Mouse (Mus musculus) hindbrain, embryonic 15.5 days (tissue): ENCODE measurements around the gene Ptcra. TPM values are rescaled to one million over a fixed set of nuclear protein-coding genes. Genes with fewer than 3 reads are reported as not detected.

Experiments
- ATAC-seq: fragments of 200-750 bp; cut with Nextera tagmentation; 2 replicates; pipeline ENCODE4 v1.8.0; 2017; ENCODE audit warnings: low read depth, moderate number of reproducible peaks, moderate TSS enrichment; ENCODE audit not compliant: low FRiP score
- H3K27ac ChIP-seq: fragments of 300-500 bp; sonication (generic); replicated peaks from 2 replicates; pipeline ENCODE4 v1.5.1; 2015; ENCODE audit warnings: mild to moderate bottlenecking, inconsistent platforms
- H3K27me3 ChIP-seq: fragments of 300-500 bp; sonication (generic); 2 replicates; pipeline ENCODE4 v1.6.1; 2015; ENCODE audit warnings: control low read depth, inconsistent platforms
- H3K36me3 ChIP-seq: fragments of 300-500 bp; sonication (generic); 2 replicates; pipeline ENCODE4 v1.6.1; 2015; ENCODE audit warnings: control low read depth, inconsistent platforms
- H3K4me1 ChIP-seq: fragments of 300-500 bp; sonication (generic); replicated peaks from 2 replicates; pipeline ENCODE4 v1.6.1; 2015; ENCODE audit warnings: control low read depth, inconsistent platforms
- H3K4me2 ChIP-seq: fragments of 300-500 bp; sonication (generic); 2 replicates; pipeline ENCODE4 v1.6.1; 2015; ENCODE audit warnings: moderate library complexity, mild to moderate bottlenecking, inconsistent platforms
- H3K4me3 ChIP-seq: fragments of 300-500 bp; sonication (generic); 2 replicates; pipeline ENCODE4 v1.5.1; 2015; ENCODE audit warnings: mild to moderate bottlenecking, inconsistent platforms
- H3K9ac ChIP-seq: fragments of 300-500 bp; sonication (generic); 2 replicates; pipeline ENCODE4 v1.6.1; 2015; ENCODE audit warnings: inconsistent platforms
- H3K9me3 ChIP-seq: fragments of 300-500 bp; sonication (generic); 2 replicates; pipeline ENCODE4 v1.6.1; 2016; ENCODE audit warnings: control low read depth, inconsistent platforms
- WGBS: fragments of 180-500 bp; shearing (Covaris S2); methylation state at CpG from one replicate; pipeline ENCODE4 v1.1.7; 2015; 5-methylcytosine and 5-hydroxymethylcytosine counted together
- polyA plus RNA-seq: library from polyadenylated mRNA; unstranded; fragments of >200 nt; fragmentation: Nextera tagmentation; extraction: Ambion mirVana; gene quantifications from 2 replicates; pipeline ENCODE4 v1.2.1, GENCODE M21; 2015

The Ptcra gene
- polyA plus RNA-seq, 1 experiment from 2014 or later, result 0.19 TPM

DNA sequence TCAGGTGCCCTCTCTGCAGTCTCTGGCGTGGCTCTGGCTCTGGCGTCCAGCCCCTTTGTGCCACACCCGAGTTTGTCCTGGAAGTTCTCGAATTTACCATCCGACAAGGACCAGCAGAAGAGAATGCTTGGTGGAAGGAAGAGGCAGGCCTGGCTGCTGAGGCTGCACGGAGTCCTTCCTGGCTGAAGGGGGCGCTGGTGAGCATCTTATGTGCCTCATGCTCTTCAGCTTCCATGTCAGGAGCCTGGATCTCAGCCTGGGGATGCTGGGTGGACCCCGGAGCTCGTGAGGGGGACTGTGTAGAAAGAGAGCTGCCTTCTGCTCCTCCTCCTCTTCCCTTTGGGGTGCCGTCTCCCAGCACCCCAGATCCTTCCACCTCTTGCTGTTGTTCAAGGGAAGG, 27.4 kb downstream of the Ptcra start:
- no peak overlapping the region for H3K4me2 ChIP-seq
- H3K27ac ChIP-seq, result no peak overlapping the region
- no peak overlapping the region for H3K9ac ChIP-seq
- no peaks in the 10 kb centered on the region for H3K4me1 ChIP-seq
- no peaks in the 10 kb centered on the region for H3K27me3 ChIP-seq
- 65% methylated on average over 10 of the region's 10 CpGs for WGBS
- H3K4me3 ChIP-seq, result no peak overlapping the region
- H3K36me3 ChIP-seq, result peaks cover 25% of the 10 kb centered on the region; the same call in 1 of the 2 replicates
- no peak for ATAC-seq
- H3K9me3 ChIP-seq, result no peaks in the 10 kb centered on the region

DNA sequence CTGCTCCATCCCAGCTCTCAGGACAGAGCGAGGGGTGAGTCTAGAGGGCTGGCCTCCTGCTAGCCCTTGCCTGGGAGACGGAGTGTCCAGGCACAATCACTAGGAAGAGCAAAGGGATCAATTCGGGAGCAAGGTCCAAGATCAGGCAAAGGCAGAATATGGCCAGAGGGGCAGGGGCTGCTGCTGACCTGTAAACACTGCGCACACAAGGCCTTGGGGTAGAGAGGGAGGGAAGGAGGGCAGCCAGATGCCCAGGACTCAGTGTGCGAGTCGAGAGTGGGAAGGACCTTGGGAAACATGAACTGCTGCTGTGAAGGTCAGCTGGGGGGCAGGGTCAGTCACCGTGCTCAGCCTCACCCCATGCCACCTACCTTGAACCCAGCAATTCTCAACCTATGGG, 28.2 kb downstream of the Ptcra start:
- no peak overlapping the region for H3K27ac ChIP-seq
- no peaks in the 10 kb centered on the region for H3K4me1 ChIP-seq
- WGBS, result 90% methylated on average over 7 of the region's 7 CpGs
- H3K27me3 ChIP-seq, result no peaks in the 10 kb centered on the region
- no peak overlapping the region for H3K4me2 ChIP-seq
- no peak for ATAC-seq
- H3K9me3 ChIP-seq, result no peaks in the 10 kb centered on the region
- no peak overlapping the region for H3K4me3 ChIP-seq
- H3K9ac ChIP-seq, result no peak overlapping the region
- H3K36me3 ChIP-seq, result peaks cover 25% of the 10 kb centered on the region; the same call in 1 of the 2 replicates

DNA sequence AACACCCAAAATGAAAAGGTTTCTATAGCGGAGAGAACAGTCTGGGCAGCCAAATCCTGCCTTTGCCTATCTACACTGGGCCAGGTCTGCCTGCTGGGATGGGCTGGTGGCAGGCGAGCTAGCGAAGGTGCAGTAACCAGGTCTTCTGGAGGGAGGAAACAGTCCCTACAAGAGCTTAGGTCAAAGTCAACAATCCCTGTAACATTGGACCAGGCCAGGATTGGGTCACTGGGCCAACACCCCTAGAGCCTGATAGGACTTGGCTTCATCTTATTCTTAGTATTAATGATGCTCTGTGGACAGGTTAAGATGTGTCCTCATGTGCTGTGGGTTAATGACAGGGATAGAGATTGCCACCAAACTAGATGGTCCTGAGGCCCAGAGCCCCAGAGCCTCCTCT, 29.5 kb downstream of the Ptcra start:
- Histone ChIP-seq H3K4me1 (no peaks in the 10 kb centered on the region), H3K36me3 (peaks cover 25% of the 10 kb centered on the region; the same call in 1 of the 2 replicates), H3K9me3 (no peaks in the 10 kb centered on the region), H3K27ac (no peak overlapping the region), H3K4me3 (no peak overlapping the region), H3K9ac (no peak overlapping the region), H3K27me3 (peaks cover 1% of the 10 kb centered on the region; the same call in 1 of the 2 replicates), H3K4me2 (no peak overlapping the region)
- WGBS, result 96% methylated on average over 3 of the region's 3 CpGs
- no peak for ATAC-seq

DNA sequence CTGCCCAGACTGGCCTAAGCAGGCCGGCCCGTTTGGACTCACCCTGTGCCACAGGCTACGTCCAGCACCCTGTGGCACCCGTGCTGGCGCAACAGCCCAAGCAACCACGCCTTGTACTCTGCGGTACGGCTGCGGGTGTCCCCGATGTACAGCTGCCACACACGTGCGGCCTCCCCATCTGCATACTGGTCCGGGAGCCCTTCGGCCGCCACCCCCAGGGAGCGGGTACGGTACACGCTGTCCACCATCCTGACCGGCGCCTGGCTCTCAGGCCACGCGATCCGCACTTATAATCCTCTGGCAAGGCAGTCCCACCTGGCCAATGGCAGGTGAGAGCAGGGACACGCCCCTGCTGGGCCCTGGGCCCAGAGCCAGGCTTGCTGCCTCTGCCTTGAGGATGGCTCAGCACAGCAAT, 34.6 kb downstream of the Ptcra start, which contains the start of gene Gnmt:
Gene Gnmt (minus strand): TSS at position 265 of the 415 bp plus-strand sequence.
- Histone ChIP-seq H3K9ac (no peak within 1 kb of the TSS), H3K27me3 (peaks cover 5% of the 10 kb centered on the region; the same call in 1 of the 2 replicates), H3K27ac (no peak within 1 kb of the TSS), H3K4me1 (no peaks in the 10 kb centered on the region), H3K4me3 (no peak within 1 kb of the TSS), H3K36me3 (no peaks in the 10 kb centered on the region; the same call in 1 of the 2 replicates), H3K9me3 (no peaks in the 10 kb centered on the region), H3K4me2 (peak within 1 kb of the TSS; percentile 18)
- ATAC-seq, result peak; percentile 36; the same call in 1 of the 2 replicates
- WGBS, result 21% methylated on average over 24 of the region's 24 CpGs

DNA sequence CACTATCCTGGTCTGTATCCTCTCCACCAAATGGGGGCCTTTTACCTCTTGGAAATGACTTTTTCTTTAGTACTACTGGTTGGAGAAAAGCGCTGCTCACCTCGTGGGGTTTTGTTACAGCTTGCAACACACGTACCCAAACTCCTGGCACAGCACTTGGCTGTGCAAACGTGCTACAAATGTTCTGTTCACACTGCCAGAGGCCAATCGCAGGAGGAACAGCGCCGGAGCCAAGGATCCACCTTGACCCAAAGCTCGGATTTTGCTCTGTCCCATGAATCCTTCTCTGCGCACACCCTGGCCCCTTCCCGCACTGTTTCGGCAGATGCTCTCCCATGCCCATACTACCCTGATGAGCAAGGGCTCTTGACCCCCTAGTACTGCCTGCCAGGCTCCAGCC, 35.0 kb downstream of the Ptcra start:
- Histone ChIP-seq H3K4me3 (no peak overlapping the region), H3K4me1 (no peaks in the 10 kb centered on the region), H3K36me3 (no peaks in the 10 kb centered on the region; the same call in 1 of the 2 replicates), H3K27me3 (peaks cover 5% of the 10 kb centered on the region; the same call in 1 of the 2 replicates), H3K4me2 (peak overlapping the region; percentile 18; the same call in 1 of the 2 replicates), H3K27ac (no peak overlapping the region), H3K9me3 (no peaks in the 10 kb centered on the region), H3K9ac (no peak overlapping the region)
- 57% methylated on average over 11 of the region's 11 CpGs for WGBS
- ATAC-seq, result no peak

DNA sequence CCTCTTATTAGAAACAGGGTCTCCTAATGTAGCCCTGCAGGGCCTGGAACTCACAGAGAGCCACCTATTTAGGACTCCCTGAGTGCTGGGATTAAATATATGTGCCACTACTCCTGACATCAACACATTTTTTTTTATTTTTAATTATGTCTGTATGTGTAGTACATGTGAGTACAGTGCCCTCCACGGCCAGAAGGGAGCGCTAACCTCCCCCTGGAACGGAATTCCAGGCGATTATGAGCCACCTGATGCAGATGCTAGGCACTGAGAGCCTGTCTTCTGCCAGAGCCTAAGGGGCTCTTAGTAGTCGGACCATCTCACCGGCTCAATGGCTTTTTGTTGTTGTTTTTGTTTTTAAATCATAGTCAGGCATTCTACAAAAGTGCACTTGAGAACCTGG, 35.5 kb downstream of the Ptcra start:
- WGBS, result 40% methylated on average over 6 of the region's 6 CpGs
- no peak overlapping the region for H3K9ac ChIP-seq
- H3K4me1 ChIP-seq, result no peaks in the 10 kb centered on the region
- no peak overlapping the region for H3K27ac ChIP-seq
- H3K4me3 ChIP-seq, result no peak overlapping the region
- H3K27me3 ChIP-seq, result peaks cover 5% of the 10 kb centered on the region; the same call in 1 of the 2 replicates
- H3K36me3 ChIP-seq, result peaks cover 4% of the 10 kb centered on the region
- no peak for ATAC-seq
- no peaks in the 10 kb centered on the region for H3K9me3 ChIP-seq
- no peak overlapping the region for H3K4me2 ChIP-seq

DNA sequence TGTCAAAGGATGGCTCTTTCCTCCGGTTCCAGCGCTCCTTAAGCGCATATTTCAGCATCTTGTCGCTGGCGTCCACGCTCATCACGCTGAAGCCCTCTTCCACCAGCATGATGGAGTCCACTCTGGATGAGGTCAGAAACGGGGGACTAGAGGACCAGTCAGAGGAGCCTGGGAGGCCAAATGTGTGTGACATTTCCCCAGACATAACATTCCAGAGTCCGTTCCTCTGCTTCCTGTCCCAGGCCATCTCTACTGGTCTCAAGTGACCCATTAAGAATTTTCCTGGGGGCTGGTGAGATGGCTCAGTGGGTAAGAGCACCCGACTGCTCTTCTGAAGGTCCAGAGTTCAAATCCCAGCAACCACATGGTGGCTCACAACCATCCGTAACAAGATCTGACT, 36.2 kb downstream of the Ptcra start:
- H3K27ac ChIP-seq, result no peak overlapping the region
- H3K9me3 ChIP-seq, result no peaks in the 10 kb centered on the region
- H3K4me3 ChIP-seq, result no peak overlapping the region
- H3K36me3 ChIP-seq, result peaks cover 4% of the 10 kb centered on the region
- ATAC-seq, result no peak
- WGBS, result 90% methylated on average over 11 of the region's 11 CpGs
- no peak overlapping the region for H3K4me2 ChIP-seq
- no peaks in the 10 kb centered on the region for H3K4me1 ChIP-seq
- H3K27me3 ChIP-seq, result peaks cover 5% of the 10 kb centered on the region; the same call in 1 of the 2 replicates
- no peak overlapping the region for H3K9ac ChIP-seq

DNA sequence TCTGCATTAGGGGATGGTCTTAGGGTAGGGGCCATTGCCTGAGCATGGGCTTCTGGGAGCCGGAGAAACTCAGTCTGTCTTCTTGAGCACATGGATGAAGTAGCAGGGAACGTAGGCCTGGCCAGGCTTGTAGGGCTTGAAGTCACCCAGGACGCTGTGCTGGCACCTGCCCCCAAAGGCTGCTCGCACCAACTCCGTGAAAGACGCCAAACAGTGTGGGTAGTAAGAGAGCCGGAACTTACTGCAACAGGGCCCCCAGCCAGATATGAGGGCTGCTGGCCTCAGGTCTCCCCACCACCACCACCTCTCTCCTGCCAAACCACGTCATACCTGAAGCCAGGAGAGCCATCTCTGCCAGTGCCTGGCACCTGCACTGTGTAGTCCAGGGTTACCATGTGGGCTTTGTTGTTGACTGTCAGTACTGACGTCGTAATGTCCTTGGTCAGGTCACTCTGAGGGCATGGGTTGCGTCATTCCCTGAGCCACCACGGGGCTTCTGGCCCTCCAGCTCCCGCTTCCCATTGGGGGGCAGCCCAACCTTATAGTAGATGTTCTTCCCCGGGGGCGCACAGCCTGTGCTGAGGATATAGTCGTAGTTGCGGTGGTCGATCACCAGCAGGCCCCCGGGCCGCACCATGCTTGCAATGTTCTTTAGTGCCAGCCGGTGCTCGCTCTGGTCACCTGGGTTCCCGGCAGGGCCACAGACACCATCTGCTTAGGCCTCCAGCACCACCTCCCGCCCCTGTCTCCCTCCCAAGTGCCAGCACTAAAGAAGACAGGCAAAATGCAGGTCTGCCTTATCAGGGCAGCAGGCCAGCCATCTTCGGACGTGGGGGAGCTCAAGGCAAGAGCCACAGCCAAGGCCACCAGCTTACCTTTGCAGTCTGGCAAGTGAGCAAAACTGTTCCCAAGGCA, 37.5 kb downstream of the Ptcra start:
- WGBS, result 90% methylated on average over 26 of the region's 26 CpGs
- no peak overlapping the region for H3K4me3 ChIP-seq
- no peak overlapping the region for H3K9ac ChIP-seq
- H3K27me3 ChIP-seq, result peaks cover 5% of the 10 kb centered on the region; the same call in 1 of the 2 replicates
- no peak overlapping the region for H3K4me2 ChIP-seq
- ATAC-seq, result no peak
- no peaks in the 10 kb centered on the region for H3K9me3 ChIP-seq
- H3K36me3 ChIP-seq, result peaks cover 4% of the 10 kb centered on the region
- H3K4me1 ChIP-seq, result no peaks in the 10 kb centered on the region
- no peak overlapping the region for H3K27ac ChIP-seq

DNA sequence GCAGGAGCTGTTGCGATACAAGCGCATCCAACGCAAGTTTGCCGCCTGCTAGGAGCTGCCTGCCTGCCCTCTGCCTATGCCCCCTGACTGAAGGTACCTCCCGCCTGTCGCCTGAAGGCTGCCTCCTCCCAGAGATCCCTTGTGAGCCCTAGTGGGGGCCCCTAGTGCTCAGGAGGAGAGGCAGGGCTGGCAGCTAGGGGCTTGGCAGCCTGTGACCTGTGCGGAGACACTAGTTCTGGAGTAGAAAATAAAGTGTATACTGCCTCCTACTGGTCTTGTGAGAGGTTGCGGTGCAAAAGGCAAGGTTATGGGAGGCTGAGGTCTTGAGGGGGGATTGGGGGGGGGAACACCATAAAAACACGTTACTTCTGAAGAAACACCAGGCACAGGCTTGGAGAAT, 38.2 kb downstream of the Ptcra start:
- no peak overlapping the region for H3K27ac ChIP-seq
- H3K9ac ChIP-seq, result no peak overlapping the region
- H3K4me1 ChIP-seq, result no peaks in the 10 kb centered on the region
- no peaks in the 10 kb centered on the region for H3K9me3 ChIP-seq
- ATAC-seq, result no peak
- 53% methylated on average over 9 of the region's 9 CpGs for WGBS
- H3K36me3 ChIP-seq, result peaks cover 4% of the 10 kb centered on the region
- H3K27me3 ChIP-seq, result peaks cover 5% of the 10 kb centered on the region; the same call in 1 of the 2 replicates
- no peak overlapping the region for H3K4me3 ChIP-seq
- no peak overlapping the region for H3K4me2 ChIP-seq

DNA sequence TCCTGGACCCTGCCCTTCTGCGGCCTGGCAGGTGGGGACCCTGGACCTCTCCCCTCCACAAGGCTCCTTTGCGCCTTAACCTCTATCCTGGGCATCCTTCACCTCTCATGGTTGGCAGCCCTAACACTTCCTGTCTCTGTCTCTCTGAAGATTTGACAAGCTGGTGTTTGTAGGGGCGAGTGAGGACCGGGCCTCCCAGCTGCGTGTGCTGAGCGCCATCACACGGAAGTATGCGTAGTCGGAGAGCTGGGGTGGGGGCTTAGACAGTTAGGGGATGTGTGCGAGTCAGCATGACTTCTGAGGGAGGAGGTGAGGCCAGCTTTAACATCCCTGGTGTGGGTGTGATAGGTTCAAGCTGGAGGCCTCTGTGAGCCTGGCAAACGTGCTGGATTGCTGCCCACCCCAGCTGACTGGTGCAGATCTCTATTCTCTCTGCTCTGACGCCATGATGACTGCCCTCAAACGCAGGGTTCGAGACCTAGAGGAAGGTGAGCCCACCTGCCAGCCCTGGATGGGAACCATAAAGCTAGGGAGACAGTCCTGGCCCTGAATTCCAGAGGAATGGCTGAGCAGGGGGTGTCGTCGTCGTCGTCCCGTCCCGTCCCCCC, 38.9 kb downstream of the Ptcra start:
- H3K4me3 ChIP-seq, result no peak overlapping the region
- no peaks in the 10 kb centered on the region for H3K4me1 ChIP-seq
- no peak overlapping the region for H3K4me2 ChIP-seq
- peaks cover 5% of the 10 kb centered on the region; the same call in 1 of the 2 replicates for H3K27me3 ChIP-seq
- no peak overlapping the region for H3K9ac ChIP-seq
- ATAC-seq, result no peak
- WGBS, result 78% methylated on average over 19 of the region's 20 CpGs
- no peaks in the 10 kb centered on the region for H3K9me3 ChIP-seq
- peaks cover 4% of the 10 kb centered on the region for H3K36me3 ChIP-seq
- H3K27ac ChIP-seq, result no peak overlapping the region

DNA sequence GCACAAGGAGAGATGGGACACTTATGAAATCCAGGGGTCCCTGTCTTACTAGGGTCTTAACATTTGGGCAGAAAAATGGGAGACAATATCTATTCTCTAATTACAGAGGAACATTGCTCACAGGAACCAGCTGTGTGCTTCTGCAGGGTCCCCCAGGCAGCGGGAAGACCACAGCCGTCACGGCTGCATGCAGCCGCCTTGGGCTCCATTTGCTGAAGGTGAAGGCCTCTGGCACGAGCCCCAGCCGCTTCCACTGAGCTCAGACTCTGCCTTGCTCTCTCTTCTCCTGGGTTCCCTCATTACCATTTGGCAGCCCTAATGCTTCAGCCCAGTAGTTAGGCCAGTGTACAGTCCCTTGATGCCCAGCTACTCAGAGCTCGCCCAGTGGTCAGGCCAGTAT, 42.4 kb downstream of the Ptcra start:
- H3K27me3 ChIP-seq, result no peaks in the 10 kb centered on the region
- no peak overlapping the region for H3K9ac ChIP-seq

More for the DNA sequence above, 42.4 kb downstream of the Ptcra start:
- no peak for ATAC-seq
- Histone ChIP-seq H3K4me3 (no peak overlapping the region), H3K4me2 (no peak overlapping the region), H3K9me3 (no peaks in the 10 kb centered on the region), H3K36me3 (peaks cover 8% of the 10 kb centered on the region), H3K4me1 (no peaks in the 10 kb centered on the region), H3K27ac (no peak overlapping the region)
- 89% methylated on average over 7 of the region's 7 CpGs for WGBS
